Mouse (Mus musculus) forebrain, embryonic 10.5 days (tissue): ENCODE results near the gene Aars. TPM values are rescaled to one million over a fixed set of nuclear protein-coding genes. Genes with fewer than 3 reads are reported as not detected.
"Not testable (repeated sequence)": the region's sequence is repeated elsewhere in the genome, so short reads cannot be mapped to it uniquely, and the experiment has no call there.

ENCODE experiments used
- DNase-seq: peaks from one replicate; pipeline ENCODE4 v3.0.0-alpha.2; 2017; ENCODE audit warnings: low spot score; ENCODE audit errors: extremely low spot score
- H3K27ac ChIP-seq: fragments of 300-500 bp; sonication (generic); 2 replicates; pipeline ENCODE4 v1.5.1; 2016; ENCODE audit warnings: mild to moderate bottlenecking
- H3K27me3 ChIP-seq: fragments of 300-500 bp; sonication (generic); 2 replicates; pipeline ENCODE4 v1.6.1; 2016; ENCODE audit warnings: mild to moderate bottlenecking; ENCODE audit not compliant: poor library complexity, severe bottlenecking
- H3K36me3 ChIP-seq: fragments of 300-500 bp; sonication (generic); replicated peaks from 2 replicates; pipeline ENCODE4 v1.6.1; 2016; ENCODE audit warnings: mild to moderate bottlenecking, moderate library complexity
- H3K4me1 ChIP-seq: fragments of 300-500 bp; sonication (generic); 2 replicates; pipeline ENCODE4 v1.6.1; 2016
- H3K4me3 ChIP-seq: fragments of 300-500 bp; sonication (generic); 2 replicates; pipeline ENCODE4 v1.5.1; 2016; ENCODE audit warnings: mild to moderate bottlenecking, moderate library complexity
- H3K9me3 ChIP-seq: fragments of 300-500 bp; sonication (generic); 2 replicates; pipeline ENCODE4 v1.6.1; 2016; ENCODE audit warnings: mild to moderate bottlenecking, moderate library complexity
- WGBS: fragments of 180-500 bp; shearing (Covaris S2); methylation state at CpG from one replicate; pipeline ENCODE4 v1.1.7; 2016; 5-methylcytosine and 5-hydroxymethylcytosine counted together
- microRNA-seq: library from miRNA; unstranded; fragments of <30 nt; microRNA quantifications from one replicate; pipeline ENCODE4, GENCODE M21; 2017
- polyA plus RNA-seq: library from polyadenylated mRNA; unstranded; fragments of >200 nt; fragmentation: Nextera tagmentation; extraction: Ambion mirVana; gene quantifications from 2 replicates; pipeline ENCODE4 v1.2.1, GENCODE M21; 2016

Aars gene
- polyA plus RNA-seq, 1 experiment from 2014 or later, result 91.2 TPM

DNA sequence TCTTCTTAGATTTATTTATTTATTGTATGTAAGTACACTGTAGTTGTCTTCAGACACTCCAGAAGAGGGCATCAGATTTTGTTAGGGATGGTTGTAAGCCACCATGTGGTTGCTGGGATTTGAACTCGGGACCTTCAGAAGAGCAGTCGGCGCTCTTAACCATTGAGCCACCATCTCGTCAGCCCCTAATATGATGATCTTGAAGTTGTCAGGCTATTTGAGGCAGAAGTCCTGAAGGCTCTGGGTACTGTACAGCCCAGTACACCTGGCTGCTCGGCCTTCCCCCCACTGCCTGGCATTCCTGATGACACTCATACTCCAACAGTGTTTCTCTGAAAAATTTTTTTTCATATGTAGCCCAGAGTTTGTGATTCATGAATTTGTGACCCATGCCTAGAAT lies 51.0 kb downstream of the Aars start:
- H3K4me1 ChIP-seq, result peaks cover 37% of the 10 kb centered on the region
- H3K36me3 ChIP-seq, H3K27me3 ChIP-seq, H3K27ac ChIP-seq, H3K9me3 ChIP-seq, DNase-seq, H3K4me3 ChIP-seq: not testable (repeated sequence)
- 89% methylated on average over 5 of the region's 5 CpGs for WGBS

- DNase-seq, result peak; percentile 83
- Histone ChIP-seq H3K27ac (no peak overlapping the region), H3K27me3 (no peaks in the 10 kb centered on the region), H3K4me3 (no peak overlapping the region), H3K9me3 (no peaks in the 10 kb centered on the region), H3K36me3 (no peaks in the 10 kb centered on the region), H3K4me1 (peaks cover 7% of the 10 kb centered on the region)
- 1% methylated on average over 2 of the region's 2 CpGs for WGBS
Observed at GRCm38 (mm10) chr8:111090126-111090525, 57.2 kb downstream of the Aars start.

- H3K9me3 ChIP-seq, result no peaks in the 10 kb centered on the region
- H3K36me3 ChIP-seq, result no peaks in the 10 kb centered on the region
- 85% methylated on average over 7 of the region's 7 CpGs for WGBS
- no peak for DNase-seq
- H3K4me3 ChIP-seq, result no peak overlapping the region
- H3K27ac ChIP-seq, result no peak overlapping the region
- no peaks in the 10 kb centered on the region for H3K27me3 ChIP-seq
- H3K4me1 ChIP-seq, result peaks cover 17% of the 10 kb centered on the region
Observed at GRCm38 (mm10) chr8:111091706-111092105, 58.8 kb downstream of the Aars start.

DNA sequence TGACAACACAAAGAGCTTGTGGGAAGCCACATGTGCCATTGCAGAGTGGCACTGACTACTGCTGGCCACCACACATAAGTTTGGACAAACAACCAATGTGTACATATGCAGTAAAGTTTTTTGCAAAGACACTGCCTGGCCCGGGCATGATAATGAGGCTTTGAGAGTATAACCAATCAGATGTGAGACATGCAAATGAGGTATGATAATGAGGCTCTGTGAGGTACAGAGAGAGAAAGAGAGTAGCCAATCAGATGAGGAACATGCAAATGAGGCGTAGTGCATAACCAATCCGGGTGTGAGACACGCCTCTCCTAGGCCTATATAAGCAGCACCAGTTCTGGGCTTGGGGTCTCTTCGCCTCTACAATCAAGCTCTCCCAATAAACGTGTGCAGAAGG lies 59.4 kb downstream of the Aars start, which contains the start of gene Clec18a:
Gene Clec18a (minus strand): TSS at position 101 of the 400 bp plus-strand sequence.
- H3K4me1 ChIP-seq, result peaks cover 17% of the 10 kb centered on the region
- not testable (repeated sequence) for H3K36me3 ChIP-seq, H3K27ac ChIP-seq, H3K9me3 ChIP-seq, H3K4me3 ChIP-seq, H3K27me3 ChIP-seq, DNase-seq
- 90% methylated on average over 5 of the region's 6 CpGs for WGBS

DNA sequence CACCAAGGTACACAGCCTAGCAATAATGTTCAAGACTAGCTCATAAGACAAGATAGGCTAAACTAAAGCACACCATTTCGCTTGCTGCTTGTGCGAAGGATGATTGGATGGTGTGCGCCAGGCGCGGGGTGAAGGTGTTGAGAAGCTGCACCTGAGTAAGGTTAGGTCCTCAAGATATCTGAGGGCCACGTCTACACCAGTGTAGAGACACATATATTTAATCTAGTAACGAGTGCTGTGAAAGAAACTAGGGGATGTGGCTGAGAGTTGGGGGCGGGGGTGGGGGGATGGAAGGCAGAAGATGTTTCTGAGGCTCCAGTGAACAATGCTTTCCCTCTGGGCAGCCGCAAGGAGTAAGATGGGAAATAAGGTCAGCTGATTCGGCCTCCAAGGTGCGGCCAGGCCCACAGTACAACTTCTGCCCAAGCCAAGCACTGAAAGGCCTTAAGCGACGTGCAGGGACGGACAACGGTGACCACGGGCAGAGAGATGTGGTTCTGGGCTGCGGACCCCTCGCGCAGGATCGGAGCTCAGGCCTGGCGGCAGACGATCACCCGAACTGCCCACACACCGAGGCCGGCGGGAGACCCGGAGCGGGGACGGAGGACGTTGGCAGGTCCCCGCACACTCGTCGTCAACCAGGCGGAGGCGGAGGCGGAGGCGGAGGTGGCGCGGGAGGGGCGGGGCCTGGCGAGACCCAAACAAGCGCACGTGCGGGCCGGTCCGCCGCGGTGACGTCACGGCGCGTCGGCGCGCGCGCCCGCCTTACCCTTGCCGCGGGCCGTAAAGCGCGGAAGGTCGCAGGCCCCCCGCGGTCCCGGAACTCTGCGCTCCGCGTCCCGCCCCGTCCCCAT lies 61.1 kb downstream of the Aars start, which contains the start of gene Pdpr:
Gene Pdpr (plus strand): TSS at position 766 of the 854 bp plus-strand sequence.
- Histone ChIP-seq H3K27me3 (no peaks in the 10 kb centered on the region), H3K36me3 (no peaks in the 10 kb centered on the region), H3K9me3 (no peaks in the 10 kb centered on the region), H3K4me1 (peaks cover 17% of the 10 kb centered on the region), H3K4me3 (peak within 1 kb of the TSS; percentile 69), H3K27ac (peak within 1 kb of the TSS; percentile 75)
- 5% methylated on average over 62 of the region's 72 CpGs for WGBS
- DNase-seq, result peak; percentile 90

GRCm38 (mm10) chr8:111094719-111095302 lies 61.9 kb downstream of the Aars start:
- H3K36me3 ChIP-seq, H3K9me3 ChIP-seq, DNase-seq, H3K27me3 ChIP-seq: not testable (repeated sequence)
- under 1% methylated on average over 69 of the region's 69 CpGs for WGBS
- H3K4me1 ChIP-seq, result peaks cover 17% of the 10 kb centered on the region
- peak overlapping the region; percentile 69 for H3K4me3 ChIP-seq
- H3K27ac ChIP-seq, result peak overlapping the region; percentile 75

Small RNAs within 50 kb of the gene (microRNA-seq; reads per million reads assigned to microRNA genes)
- gene Gm24103 (not detected), gene Mir3473d (3.3 reads per million, percentile 5 among the genes with 10 or more reads in this experiment)

Other genes starting within 250 kb of the Aars start
- 0.24 and 0.25 TPM in 2 replicates for gene Il34, start 227.2 kb upstream of the Aars start, polyA plus RNA-seq
- gene Cog4, start 186.5 kb upstream of the Aars start, polyA plus RNA-seq, result 71.0 and 73.2 TPM in 2 replicates
- 247 and 254 TPM in 2 replicates for gene Sf3b3, start 186.4 kb upstream of the Aars start, polyA plus RNA-seq
- 13.5 and 13.8 TPM in 2 replicates for gene Fuk, start 130.7 kb upstream of the Aars start, polyA plus RNA-seq
- 24.4 and 24.5 TPM in 2 replicates for gene St3gal2, start 113.2 kb upstream of the Aars start, polyA plus RNA-seq
- gene Ddx19a, start 35.3 kb upstream of the Aars start, polyA plus RNA-seq, result 27.4 and 27.6 TPM in 2 replicates
- 11.8 and 12.4 TPM in 2 replicates for gene Ddx19b, start 1.4 kb upstream of the Aars start, polyA plus RNA-seq
- 7.6 and 14.8 TPM in 2 replicates for gene Exosc6, start 23.2 kb downstream of the Aars start, polyA plus RNA-seq
- 1.6 and 2.9 TPM in 2 replicates for gene Clec18a, start 59.3 kb downstream of the Aars start, polyA plus RNA-seq
- 11.9 and 12.3 TPM in 2 replicates for gene Pdpr, start 61.5 kb downstream of the Aars start, polyA plus RNA-seq
- 53.0 and 57.0 TPM in 2 replicates for gene Glg1, start 226.1 kb downstream of the Aars start, polyA plus RNA-seq